Mouse (Mus musculus): ENCODE data around the gene Idi1. TPM values are rescaled to one million over a fixed set of nuclear protein-coding genes. Genes with fewer than 3 reads are reported as not detected.
A peak's percentile ranks its signal among the peaks of the same experiment; 100 is the strongest.

The Idi1 gene
- total and polyA plus RNA-seq, 3 experiments = 36.2 to 253 (median 126) TPM

DNA sequence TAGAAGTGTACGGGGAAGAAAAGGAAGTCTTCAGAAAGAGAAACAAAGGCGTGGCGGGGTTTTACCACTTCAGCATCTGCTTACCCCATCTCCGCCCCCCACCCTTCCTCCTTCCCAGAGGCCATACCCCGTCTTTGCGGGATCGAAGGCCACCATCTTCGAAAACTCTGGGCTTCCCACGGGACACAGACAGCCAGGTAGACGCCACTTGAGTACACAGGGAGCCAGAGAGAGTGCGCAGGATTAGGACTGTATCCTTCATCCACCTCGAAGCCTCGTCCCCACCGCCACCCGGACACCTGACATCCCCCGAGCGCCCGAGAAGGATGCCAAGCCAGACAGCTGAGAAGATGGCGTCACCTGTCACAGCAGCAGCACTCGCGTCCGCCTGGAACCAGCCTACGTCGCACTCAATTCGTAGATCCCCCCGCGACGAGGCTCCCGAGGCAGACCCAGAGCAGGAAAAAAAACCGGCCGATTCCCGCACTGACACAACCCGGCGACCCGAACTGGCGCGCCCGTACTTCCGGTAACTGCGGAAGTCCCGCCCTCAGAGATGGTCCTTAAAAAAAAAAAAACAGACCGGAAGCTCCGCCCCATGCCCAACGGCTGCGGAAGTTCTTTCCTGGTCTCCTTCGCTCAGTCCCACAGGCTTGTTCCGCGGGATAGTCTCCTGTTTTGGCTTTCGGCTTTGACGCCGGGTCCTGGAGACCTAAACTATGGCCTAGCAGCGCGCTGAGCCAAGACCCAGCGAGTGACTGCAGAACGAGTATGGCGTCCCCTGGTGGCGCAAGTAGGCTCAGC, 14.6 kb upstream of the Idi1 start:
- Histone ChIP-seq H3K79me2 (replicated peaks; ENCODE audit: control insufficient read depth, extremely low read depth, insufficient read depth, poor library complexity, severe bottlenecking) (peaks cover 43% of the 10 kb centered on the region), H3K36me3 (replicated peaks in 1 of 2; ENCODE audit: control insufficient read depth in 1 of 2, insufficient read depth in 1 of 2, low read length in 1 of 2) (peaks cover 8 to 17% of the 10 kb centered on the region in 2 experiments), H3K27me3 (replicated peaks) (no peaks in the 10 kb centered on the region), H3K4me2 (ENCODE audit: insufficient read depth, low read depth, poor library complexity, severe bottlenecking) (no peak overlapping the region), H3K4me1 (ENCODE audit: control insufficient read depth in 1 of 2, insufficient read depth in 2 of 2) (peaks cover 2 to 40% of the 10 kb centered on the region in 2 experiments; a peak in 2 of 4 replicates), H3K27ac (ENCODE audit: insufficient read depth, low read depth) (peak overlapping the region; percentile 88), H3K9me3 (replicated peaks; ENCODE audit: low read length) (no peaks in the 10 kb centered on the region), H3K9ac (ENCODE audit: insufficient read depth, low read depth) (peak overlapping the region; percentile 58), H3K4me3 (replicated peaks in 1 of 3; ENCODE audit: low read depth in 2 of 3, low read length in 2 of 3, poor library complexity in 1 of 3) (peak overlapping the region; percentile 88 to 99 (median 89))
- peak; percentile 86 for DNase-seq (ENCODE audit: extremely low read depth)
- TF ChIP-seq MEF2A (IDR thresholded peaks at IDR 0.05; ENCODE audit: borderline replicate concordance, low read depth, low read length) (peak; percentile 71; the same call in 1 of the 2 replicates), MXI1 (IDR thresholded peaks at IDR 0.05; ENCODE audit: low read depth, low read length) (peak; percentile 86), BHLHE40 (IDR thresholded peaks at IDR 0.05; ENCODE audit: low read depth, low read length) (no peak), E2F4 (IDR thresholded peaks at IDR 0.05; ENCODE audit: insufficient replicate concordance, low read depth, low read length) (0 out of 2 replicates have a peak, but pooled peaks have one; percentile 45), SMC3 (IDR thresholded peaks at IDR 0.05; ENCODE audit: low read depth, low read length) (peak; percentile 72), EP300 (IDR thresholded peaks at IDR 0.05; ENCODE audit: low read length) (no peak), UBTF (IDR thresholded peaks at IDR 0.05; ENCODE audit: low read depth, low read length) (peak; percentile 67; the same call in 1 of the 2 replicates), CTCF (conservative IDR thresholded peaks at IDR 0.05 in 1 of 2, IDR thresholded peaks at IDR 0.05 in 1 of 2; ENCODE audit: low read depth in 2 of 2, low read length in 2 of 2) (peak; percentile 84 to 99), TCF12 (IDR thresholded peaks at IDR 0.05; ENCODE audit: low read depth, low read length) (peak; percentile 83), HCFC1 (IDR thresholded peaks at IDR 0.05; ENCODE audit: low read depth, low read length) (peak; percentile 87), MAFK (IDR thresholded peaks at IDR 0.05; ENCODE audit: insufficient replicate concordance, low read length) (no peak), NRF1 (IDR thresholded peaks at IDR 0.05; ENCODE audit: low read depth, low read length) (0 out of 2 replicates have a peak, but pooled peaks have one; percentile 42), ZNF384 (IDR thresholded peaks at IDR 0.05; ENCODE audit: low read depth, low read length) (peak; percentile 99), KAT2A (IDR thresholded peaks at IDR 0.05; ENCODE audit: insufficient replicate concordance, low read length) (0 out of 2 replicates have a peak, but pooled peaks have one; percentile 55), PAX5 (IDR thresholded peaks at IDR 0.05; ENCODE audit: low read length) (no peak), USF2 (conservative IDR thresholded peaks at IDR 0.05; ENCODE audit: low read depth, low read length) (no peak), SIN3A (IDR thresholded peaks at IDR 0.05; ENCODE audit: low read length) (peak; percentile 78), CHD1 (IDR thresholded peaks at IDR 0.05; ENCODE audit: low read depth, low read length) (no peak), ETS1 (conservative IDR thresholded peaks at IDR 0.05; ENCODE audit: low read depth, low read length) (no peak), NELFE (IDR thresholded peaks at IDR 0.05; ENCODE audit: low read depth, low read length) (peak; percentile 69), ZMIZ1 (IDR thresholded peaks at IDR 0.05; ENCODE audit: low read depth, low read length) (peak; percentile 61; the same call in 1 of the 2 replicates), POLR2A (IDR thresholded peaks at IDR 0.05; ENCODE audit: low read depth, low read length) (peak; percentile 77), JUND (conservative IDR thresholded peaks at IDR 0.05; ENCODE audit: low read depth, low read length) (no peak), IRF4 (IDR thresholded peaks at IDR 0.05; ENCODE audit: low read depth, low read length) (peak; percentile 56; the same call in 1 of the 2 replicates), MAX (IDR thresholded peaks at IDR 0.05; ENCODE audit: low read length) (peak; percentile 27), RAD21 (IDR thresholded peaks at IDR 0.05; ENCODE audit: low read depth, low read length) (peak; percentile 20), ELF1 (IDR thresholded peaks at IDR 0.05; ENCODE audit: low read depth, low read length) (peak; percentile 96), MAZ (IDR thresholded peaks at IDR 0.05; ENCODE audit: low read depth, low read length) (peak; percentile 37; the same call in 1 of the 2 replicates), MYC (IDR thresholded peaks at IDR 0.05; ENCODE audit: low read depth, low read length) (peak; percentile 32; the same call in 1 of the 2 replicates), TBP (conservative IDR thresholded peaks at IDR 0.05; ENCODE audit: low read depth, low read length) (0 out of 2 replicates have a peak, but pooled peaks have one; percentile 69), ZKSCAN1 (IDR thresholded peaks at IDR 0.05; ENCODE audit: borderline replicate concordance, low read depth, low read length) (no peak)
- dilution Hi-C loops (cut with MboI; ENCODE audit: extremely low pct_ligation_motif_present, extremely low pct_unique_long_range_greater_than_20kb, low sequenced_read_pairs) = no loop called here
- in situ Hi-C loops (cut with MboI; ENCODE audit: low pct_ligation_motif_present, low pct_unique_long_range_greater_than_20kb, low sequenced_read_pairs) = no loop called here
